Mouse (Mus musculus): ENCODE measurements around the gene Sv2b. TPM values are rescaled to one million over a fixed set of nuclear protein-coding genes. Genes with fewer than 3 reads are reported as not detected.

Sv2b gene
- polyA plus RNA-seq, 3 experiments from 2014 or later, result not detected

DNA sequence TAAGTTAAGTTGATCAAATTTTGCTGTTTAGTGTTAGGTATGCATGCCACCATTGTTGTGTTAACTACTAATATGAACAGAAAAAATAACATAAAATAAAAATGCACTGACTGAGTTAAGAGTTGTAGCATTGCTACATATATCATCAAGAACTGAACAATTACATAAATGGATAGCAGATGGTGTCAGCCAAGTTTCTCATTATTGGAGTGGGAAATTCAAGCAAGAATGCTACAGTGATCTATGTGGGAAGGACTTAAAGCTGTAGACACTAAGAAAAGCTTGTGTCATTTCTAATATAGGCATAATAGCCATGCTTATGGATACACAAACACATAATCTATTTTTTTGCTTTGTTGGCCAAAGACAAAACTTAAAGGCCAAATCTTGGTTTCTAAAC is 228.9 kb downstream of the Sv2b start:
- no peak for ATAC-seq

DNA sequence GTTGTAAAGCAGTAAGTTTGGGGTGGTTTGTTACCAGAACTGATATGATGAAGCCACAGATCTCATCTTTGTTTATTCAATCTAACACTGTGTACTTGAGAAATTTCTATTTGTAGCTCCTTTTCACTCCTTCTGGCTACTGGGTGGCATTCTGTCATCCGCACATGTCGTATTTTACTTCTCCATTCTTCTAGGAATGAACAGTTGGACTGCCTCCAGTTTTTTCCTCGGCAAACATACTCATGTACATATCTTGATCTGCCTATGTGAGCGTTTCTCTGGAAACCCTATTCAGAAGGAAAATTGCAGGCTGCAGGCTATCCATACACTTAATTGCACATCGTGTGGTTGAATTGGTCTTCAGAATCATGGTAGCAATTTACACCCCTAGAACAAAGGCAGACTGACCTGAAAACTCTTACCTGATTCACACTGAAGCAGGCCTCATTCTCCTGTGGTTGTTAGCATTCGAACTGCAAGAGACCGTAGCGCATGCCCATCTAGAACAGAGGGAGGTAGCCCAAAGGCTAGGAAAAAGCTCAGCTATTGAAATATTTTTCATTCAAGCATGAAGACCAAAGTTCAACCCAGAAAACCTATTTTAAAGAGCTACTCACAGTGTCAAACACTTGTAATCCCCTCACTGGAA is 231.4 kb downstream of the Sv2b start:
- no peak for ATAC-seq

Other genes starting within 250 kb of the Sv2b start
- 100 to 1,000 TPM; 228 to 429 (median 340) TPM for gene Akap13, start 146.3 kb upstream of the Sv2b start, polyA plus RNA-seq (2017; shearing (Covaris generic))